Mouse (Mus musculus) neural tube, embryonic 14.5 days (tissue): ENCODE measurements around the gene Gna12. TPM values are rescaled to one million over a fixed set of nuclear protein-coding genes. Genes with fewer than 3 reads are reported as not detected.

Experiments used
- ATAC-seq: fragments of 200-750 bp; cut with Nextera tagmentation; 2 replicates; pipeline ENCODE4 v1.8.0; 2017; ENCODE audit warnings: low read depth, mild to moderate bottlenecking, moderate TSS enrichment, moderate library complexity
- H3K27ac ChIP-seq: fragments of 300-500 bp; sonication (generic); 2 replicates; pipeline ENCODE4 v1.5.1; 2014; ENCODE audit warnings: low read depth, mild to moderate bottlenecking, control low read depth, low read length, moderate library complexity, mixed read lengths
- H3K27me3 ChIP-seq: fragments of 300-500 bp; sonication (generic); 2 replicates; pipeline ENCODE4 v1.6.1; 2014; ENCODE audit warnings: low read length; ENCODE audit not compliant: control insufficient read depth, insufficient read depth
- H3K36me3 ChIP-seq: fragments of 300-500 bp; sonication (generic); 2 replicates; pipeline ENCODE4 v1.6.1; 2014; ENCODE audit warnings: low read length, mixed read lengths; ENCODE audit not compliant: control insufficient read depth, insufficient read depth
- H3K4me1 ChIP-seq: fragments of 300-500 bp; sonication (generic); 2 replicates; pipeline ENCODE4 v1.6.1; 2014; ENCODE audit warnings: low read length; ENCODE audit not compliant: control insufficient read depth, insufficient read depth
- H3K4me2 ChIP-seq: fragments of 300-500 bp; sonication (generic); 2 replicates; pipeline ENCODE4 v1.6.1; 2014; ENCODE audit warnings: mild to moderate bottlenecking, low read depth, low read length, control low read depth
- H3K4me3 ChIP-seq: fragments of 300-500 bp; sonication (generic); 2 replicates; pipeline ENCODE4 v1.5.1; 2014; ENCODE audit warnings: low read depth, low read length, control low read depth, mixed read lengths
- H3K9ac ChIP-seq: fragments of 300-500 bp; sonication (generic); replicated peaks from 2 replicates; pipeline ENCODE4 v1.6.1; 2014; ENCODE audit warnings: low read depth, mild to moderate bottlenecking, control low read depth, low read length, mixed read lengths
- H3K9me3 ChIP-seq: fragments of 300-500 bp; sonication (generic); 2 replicates; pipeline ENCODE4 v1.6.1; 2016; ENCODE audit warnings: low read length; ENCODE audit not compliant: control insufficient read depth
- WGBS: fragments of 180-500 bp; shearing (Covaris S2); extraction: QIAGEN DNeasy Blood & Tissue Kit; methylation state at CpG from one replicate; pipeline ENCODE4 v1.1.7; 2014; 5-methylcytosine and 5-hydroxymethylcytosine counted together
- polyA plus RNA-seq: library from polyadenylated mRNA; unstranded; fragments of >200 nt; fragmentation: Nextera tagmentation; extraction: Ambion mirVana; gene quantifications from 2 replicates; pipeline ENCODE4 v1.2.1, GENCODE M21; 2014

The Gna12 gene
- polyA plus RNA-seq, 1 experiment from 2014 or later: 17.0 TPM

GRCm38 (mm10) chr5:140795176-140795575, 35.1 kb downstream of the Gna12 start:
- no peaks in the 10 kb centered on the region for H3K9me3 ChIP-seq
- H3K27me3 ChIP-seq: no peaks in the 10 kb centered on the region
- H3K4me3 ChIP-seq: no peak overlapping the region
- H3K4me2 ChIP-seq: no peak overlapping the region
- H3K27ac ChIP-seq: no peak overlapping the region
- 60% methylated on average over 2 of the region's 2 CpGs for WGBS
- no peaks in the 10 kb centered on the region for H3K36me3 ChIP-seq
- no peak overlapping the region for H3K9ac ChIP-seq
- ATAC-seq: no peak
- H3K4me1 ChIP-seq: peaks cover 29% of the 10 kb centered on the region; the same call in 1 of the 2 replicates

- Histone ChIP-seq H3K36me3 (no peaks in the 10 kb centered on the region), H3K9me3 (no peaks in the 10 kb centered on the region), H3K4me1 (peaks cover 29% of the 10 kb centered on the region; the same call in 1 of the 2 replicates), H3K27me3 (no peaks in the 10 kb centered on the region), H3K4me2 (no peak overlapping the region), H3K4me3 (no peak overlapping the region), H3K27ac (no peak overlapping the region), H3K9ac (no peak overlapping the region)
- ATAC-seq: no peak
- 49% methylated on average over 3 of the region's 3 CpGs for WGBS
These were observed 35.5 kb downstream of the Gna12 start for GRCm38 (mm10) chr5:140794753-140795152.

- Histone ChIP-seq H3K27ac (peak overlapping the region; percentile 84), H3K9ac (no peak overlapping the region), H3K27me3 (no peaks in the 10 kb centered on the region), H3K9me3 (no peaks in the 10 kb centered on the region), H3K4me2 (no peak overlapping the region), H3K4me3 (no peak overlapping the region), H3K4me1 (peaks cover 27% of the 10 kb centered on the region; the same call in 1 of the 2 replicates), H3K36me3 (no peaks in the 10 kb centered on the region)
- WGBS: 59% methylated on average over 5 of the region's 5 CpGs
- no peak for ATAC-seq
These were observed 38.0 kb downstream of the Gna12 start for GRCm38 (mm10) chr5:140792233-140792632.

- Histone ChIP-seq H3K36me3 (no peaks in the 10 kb centered on the region), H3K9ac (peak overlapping the region; percentile 21; the same call in 1 of the 2 replicates), H3K4me2 (no peak overlapping the region), H3K4me3 (no peak overlapping the region), H3K9me3 (no peaks in the 10 kb centered on the region), H3K27ac (peak overlapping the region; percentile 84), H3K27me3 (no peaks in the 10 kb centered on the region), H3K4me1 (peaks cover 27% of the 10 kb centered on the region; the same call in 1 of the 2 replicates)
- WGBS: 23% methylated on average over 9 of the region's 9 CpGs
- peak; percentile 80 for ATAC-seq
These were observed 39.0 kb downstream of the Gna12 start for GRCm38 (mm10) chr5:140790937-140791877.

- H3K27ac ChIP-seq: peak overlapping the region; percentile 84
- no peaks in the 10 kb centered on the region for H3K36me3 ChIP-seq
- no peak overlapping the region for H3K4me3 ChIP-seq
- no peak for ATAC-seq
- WGBS: 36% methylated on average over 2 of the region's 2 CpGs
- H3K27me3 ChIP-seq: no peaks in the 10 kb centered on the region
- no peaks in the 10 kb centered on the region for H3K9me3 ChIP-seq
- peaks cover 27% of the 10 kb centered on the region; the same call in 1 of the 2 replicates for H3K4me1 ChIP-seq
- no peak overlapping the region; the same call in 1 of the 2 replicates for H3K4me2 ChIP-seq
- no peak overlapping the region for H3K9ac ChIP-seq
These were observed 39.8 kb downstream of the Gna12 start for GRCm38 (mm10) chr5:140790392-140790791.

- no peak overlapping the region for H3K4me3 ChIP-seq
- no peaks in the 10 kb centered on the region for H3K9me3 ChIP-seq
- H3K27ac ChIP-seq: no peak overlapping the region; the same call in none of the 2 replicates
- H3K9ac ChIP-seq: no peak overlapping the region
- peaks cover 22% of the 10 kb centered on the region; the same call in 1 of the 2 replicates for H3K4me1 ChIP-seq
- ATAC-seq: no peak
- H3K27me3 ChIP-seq: no peaks in the 10 kb centered on the region
- H3K36me3 ChIP-seq: peaks cover under 1% of the 10 kb centered on the region; the same call in 1 of the 2 replicates
- no peak overlapping the region for H3K4me2 ChIP-seq
These were observed 40.7 kb downstream of the Gna12 start for GRCm38 (mm10) chr5:140789561-140789960.

GRCm38 (mm10) chr5:140785240-140785872, 44.9 kb downstream of the Gna12 start:
- H3K27ac ChIP-seq: no peak overlapping the region
- no peak overlapping the region for H3K9ac ChIP-seq
- H3K4me3 ChIP-seq: no peak overlapping the region
- no peak for ATAC-seq
- peaks cover 24% of the 10 kb centered on the region for H3K36me3 ChIP-seq
- H3K9me3 ChIP-seq: no peaks in the 10 kb centered on the region
- H3K27me3 ChIP-seq: no peaks in the 10 kb centered on the region
- H3K4me2 ChIP-seq: no peak overlapping the region
- WGBS: 84% methylated on average over 13 of the region's 13 CpGs
- peaks cover under 1% of the 10 kb centered on the region; the same call in 1 of the 2 replicates for H3K4me1 ChIP-seq

GRCm38 (mm10) chr5:140784288-140784687, 45.9 kb downstream of the Gna12 start:
- 90% methylated on average over 6 of the region's 6 CpGs for WGBS
- Histone ChIP-seq H3K9me3 (no peaks in the 10 kb centered on the region), H3K9ac (no peak overlapping the region), H3K27ac (no peak overlapping the region), H3K4me3 (no peak overlapping the region), H3K36me3 (peaks cover 24% of the 10 kb centered on the region), H3K27me3 (no peaks in the 10 kb centered on the region), H3K4me1 (no peaks in the 10 kb centered on the region), H3K4me2 (no peak overlapping the region)
- ATAC-seq: no peak

- 93% methylated on average over 4 of the region's 4 CpGs for WGBS
- H3K36me3 ChIP-seq: peaks cover 24% of the 10 kb centered on the region
- no peak overlapping the region for H3K27ac ChIP-seq
- no peak overlapping the region for H3K9ac ChIP-seq
- no peaks in the 10 kb centered on the region for H3K27me3 ChIP-seq
- no peak for ATAC-seq
- H3K4me2 ChIP-seq: no peak overlapping the region
- H3K9me3 ChIP-seq: no peaks in the 10 kb centered on the region
- no peaks in the 10 kb centered on the region for H3K4me1 ChIP-seq
- no peak overlapping the region for H3K4me3 ChIP-seq
These were observed 46.7 kb downstream of the Gna12 start for GRCm38 (mm10) chr5:140783577-140783976.
